Mouse (Mus musculus): ENCODE results near the gene Copb1. TPM values are rescaled to one million over a fixed set of nuclear protein-coding genes. Genes with fewer than 3 reads are reported as not detected.

Gene Copb1
- polyA plus RNA-seq, 1 experiment from 2014 or later = 79.0 TPM

DNA sequence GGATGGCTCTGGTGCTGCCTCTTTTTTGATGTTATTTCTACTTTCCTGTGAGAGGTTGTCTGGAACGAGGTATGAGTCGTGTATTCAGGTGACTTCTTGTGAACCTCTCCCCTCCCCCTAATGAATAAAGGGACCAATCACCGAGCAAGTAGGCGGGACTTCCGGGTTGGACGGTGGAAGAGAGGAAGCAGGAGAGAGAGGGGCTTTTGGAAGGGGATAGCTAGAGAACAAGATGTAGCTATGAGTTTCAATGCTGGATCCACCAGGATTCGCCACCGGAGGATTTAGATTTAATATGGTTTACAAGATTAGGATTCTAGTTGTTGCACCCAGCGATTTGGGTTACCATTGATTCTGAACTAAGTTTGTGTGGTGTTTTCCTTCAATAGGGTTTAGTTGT, 28.5 kb upstream of the Copb1 start:
- Histone ChIP-seq H3K36me3 (no peaks in the 10 kb centered on the region), H3K4me3 (no peak overlapping the region), H3K27me3 (replicated peaks) (no peaks in the 10 kb centered on the region), H3K9me3 (no peaks in the 10 kb centered on the region), H3K9ac (no peak overlapping the region), H3K4me1 (peaks cover 12% of the 10 kb centered on the region), H3K4me2 (no peak overlapping the region), H3K27ac (replicated peaks) (no peak overlapping the region)
- WGBS = 69% methylated on average over 9 of the region's 9 CpGs
- ATAC-seq (ENCODE audit: extremely low read depth, insufficient number of reproducible peaks, low FRiP score, low TSS enrichment) = no peak

DNA sequence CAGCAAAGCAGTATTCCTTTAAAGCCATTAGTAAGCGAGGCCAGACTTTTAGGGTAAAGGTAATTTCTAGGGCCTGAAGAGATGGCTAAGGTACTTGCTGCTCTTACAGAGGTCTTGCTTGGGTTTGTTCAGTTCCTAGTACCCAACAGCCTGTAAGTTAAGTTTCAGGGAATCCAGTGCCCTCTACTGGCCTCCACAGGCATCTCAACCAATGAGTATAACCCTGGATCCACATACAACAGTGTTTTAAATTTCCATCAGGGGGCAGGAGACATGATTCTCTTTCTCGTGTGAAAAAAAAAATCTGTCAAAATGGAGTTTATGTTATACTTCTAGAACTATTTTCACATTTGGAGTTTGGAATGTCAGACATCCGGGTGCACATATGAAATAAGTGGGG, 27.2 kb upstream of the Copb1 start:
- no peaks in the 10 kb centered on the region for H3K27me3 ChIP-seq (replicated peaks)
- 53% methylated on average over 3 of the region's 3 CpGs for WGBS
- H3K27ac ChIP-seq (replicated peaks) = no peak overlapping the region
- H3K9me3 ChIP-seq = no peaks in the 10 kb centered on the region
- peaks cover 16% of the 10 kb centered on the region for H3K4me1 ChIP-seq
- no peak overlapping the region for H3K4me3 ChIP-seq
- no peak overlapping the region for H3K4me2 ChIP-seq
- H3K9ac ChIP-seq = no peak overlapping the region
- H3K36me3 ChIP-seq = no peaks in the 10 kb centered on the region
- no peak for ATAC-seq (ENCODE audit: extremely low read depth, insufficient number of reproducible peaks, low FRiP score, low TSS enrichment)

DNA sequence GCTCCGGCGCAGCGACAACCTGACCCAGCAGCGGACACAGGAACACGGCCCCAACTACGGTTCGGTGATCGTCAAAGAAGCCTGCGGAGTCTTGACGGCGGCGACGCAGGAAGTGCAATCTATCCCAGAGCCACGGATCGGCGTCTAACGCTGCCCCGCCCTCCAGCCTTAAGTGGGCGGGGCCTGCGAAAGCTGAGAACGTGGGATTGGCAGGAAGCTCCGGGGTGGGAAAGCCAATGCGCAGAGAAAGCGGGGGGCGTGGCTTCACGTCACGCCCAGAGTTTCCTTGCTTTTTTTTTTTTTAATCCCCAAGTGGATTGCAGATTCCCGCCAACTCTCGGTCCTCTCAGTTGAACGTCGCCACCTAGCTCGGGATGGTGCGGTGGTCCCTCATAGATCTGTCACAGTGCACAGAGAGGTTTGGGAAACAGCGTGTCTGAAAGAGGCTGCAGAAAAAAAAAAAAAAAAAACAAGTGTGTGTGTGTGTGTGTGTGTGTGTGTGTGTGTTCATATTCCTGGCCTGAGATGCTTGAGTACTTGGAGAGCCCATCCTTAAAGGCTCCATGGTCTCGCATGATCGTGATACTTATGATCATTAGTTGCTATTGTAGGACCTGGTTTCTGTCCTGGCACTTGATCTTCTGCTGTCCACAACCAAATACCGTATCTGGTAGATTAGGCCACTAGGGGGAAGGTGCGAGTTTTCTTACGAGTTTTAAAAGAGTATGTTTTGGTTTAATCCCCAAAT, 21.7 kb upstream of the Copb1 start, which contains the start of gene Psma1:
TSS of gene Psma1 (minus strand) at position 114 of the 748 bp plus-strand sequence.
- under 1% methylated on average over 39 of the region's 39 CpGs for WGBS
- Histone ChIP-seq H3K4me1 (peaks cover 18% of the 10 kb centered on the region), H3K9me3 (no peaks in the 10 kb centered on the region), H3K27me3 (replicated peaks) (no peaks in the 10 kb centered on the region), H3K36me3 (peaks cover 32% of the 10 kb centered on the region), H3K27ac (replicated peaks) (peak within 1 kb of the TSS; percentile 74), H3K4me2 (peak within 1 kb of the TSS; percentile 97), H3K4me3 (peak within 1 kb of the TSS; percentile 99), H3K9ac (peak within 1 kb of the TSS; percentile 97)
- ATAC-seq (ENCODE audit: extremely low read depth, insufficient number of reproducible peaks, low FRiP score, low TSS enrichment) = peak; percentile 92

DNA sequence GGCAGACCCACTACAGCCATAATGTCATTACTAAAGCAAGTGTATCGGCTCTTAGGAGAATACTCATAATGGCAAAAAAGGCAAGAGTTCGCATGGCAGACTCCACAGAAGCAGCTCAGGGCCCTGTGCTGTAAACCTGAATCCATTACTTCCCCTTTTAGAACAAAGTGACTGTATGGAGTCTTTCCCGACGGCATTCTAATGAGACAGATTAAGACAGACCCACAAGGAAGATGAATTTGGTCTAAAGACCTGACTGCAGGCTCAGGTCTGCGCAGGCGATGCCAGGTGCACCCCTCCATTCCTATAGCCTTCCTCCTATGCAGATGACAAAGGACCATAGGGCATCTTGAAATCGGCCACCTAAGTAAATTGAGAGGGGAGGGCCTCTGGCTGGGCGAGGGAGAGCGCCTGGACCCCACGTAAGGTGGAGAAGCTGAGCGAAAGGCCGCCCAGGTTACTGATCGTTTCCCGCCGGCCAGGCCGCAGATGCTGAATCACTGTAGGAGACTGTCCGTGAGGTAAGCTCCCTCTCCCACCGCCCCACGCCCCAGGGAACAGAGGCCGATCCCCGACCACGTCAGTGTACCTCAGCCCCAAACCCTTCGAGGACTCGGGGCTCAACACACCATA, 21.0 kb upstream of the Copb1 start:
- peaks cover 18% of the 10 kb centered on the region for H3K4me1 ChIP-seq
- H3K9ac ChIP-seq = peak overlapping the region; percentile 97
- H3K4me3 ChIP-seq = peak overlapping the region; percentile 99
- no peak for ATAC-seq (ENCODE audit: extremely low read depth, insufficient number of reproducible peaks, low FRiP score, low TSS enrichment)
- 1% methylated on average over 24 of the region's 24 CpGs for WGBS
- no peaks in the 10 kb centered on the region for H3K9me3 ChIP-seq
- H3K27ac ChIP-seq (replicated peaks) = peak overlapping the region; percentile 74
- no peaks in the 10 kb centered on the region for H3K27me3 ChIP-seq (replicated peaks)
- H3K4me2 ChIP-seq = peak overlapping the region; percentile 97
- peaks cover 39% of the 10 kb centered on the region for H3K36me3 ChIP-seq

DNA sequence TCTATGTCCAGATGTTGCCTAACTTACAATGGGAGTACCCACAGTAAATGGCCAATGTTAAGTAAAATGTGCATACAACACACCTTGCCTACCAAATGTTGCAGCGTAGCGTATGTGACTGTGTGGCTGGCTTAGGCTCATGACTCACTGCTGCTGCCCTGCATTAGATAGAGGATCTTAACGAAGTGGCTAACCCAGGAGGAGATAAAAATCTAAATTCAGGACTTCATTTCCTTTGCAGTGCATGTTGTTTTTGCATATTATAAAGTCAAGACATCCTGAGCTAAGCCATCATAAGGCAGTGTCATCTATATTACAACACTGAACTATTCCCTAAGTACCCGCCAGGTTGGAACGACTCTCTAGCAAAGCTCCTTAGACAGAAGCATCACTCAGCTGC, 13.9 kb upstream of the Copb1 start:
- no peak for ATAC-seq (ENCODE audit: extremely low read depth, insufficient number of reproducible peaks, low FRiP score, low TSS enrichment)
- 91% methylated on average over 5 of the region's 5 CpGs for WGBS
- Histone ChIP-seq H3K4me3 (no peak overlapping the region), H3K4me1 (no peaks in the 10 kb centered on the region), H3K9ac (no peak overlapping the region), H3K9me3 (peaks cover 1% of the 10 kb centered on the region; the same call in 1 of the 2 replicates), H3K27ac (replicated peaks) (no peak overlapping the region), H3K36me3 (peaks cover 93% of the 10 kb centered on the region), H3K27me3 (replicated peaks) (no peaks in the 10 kb centered on the region), H3K4me2 (no peak overlapping the region)

DNA sequence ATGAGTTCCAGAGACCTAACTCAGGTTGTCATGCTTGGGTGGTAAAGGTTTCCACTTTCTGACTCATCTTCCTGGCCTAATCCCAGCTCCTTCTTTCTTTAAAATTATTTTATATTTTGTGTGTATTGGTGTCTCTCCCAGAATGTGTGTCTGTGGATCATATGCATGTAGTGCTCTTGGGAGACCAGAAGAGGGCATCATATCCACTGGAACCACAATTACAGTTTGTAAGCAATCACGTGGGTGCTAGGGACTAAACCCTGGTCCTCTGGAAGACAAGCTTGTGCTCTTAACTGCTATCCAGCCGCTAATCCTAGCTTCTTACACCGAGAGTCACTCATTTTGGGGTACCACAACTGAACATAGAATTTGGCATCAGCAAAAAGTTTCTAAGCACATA, 2.8 kb downstream of the Copb1 start:
- Histone ChIP-seq H3K9me3 (no peaks in the 10 kb centered on the region), H3K27me3 (replicated peaks) (no peaks in the 10 kb centered on the region), H3K36me3 (peaks cover 56% of the 10 kb centered on the region), H3K27ac (replicated peaks) (no peak overlapping the region), H3K9ac (no peak overlapping the region), H3K4me3 (no peak overlapping the region), H3K4me2 (no peak overlapping the region), H3K4me1 (peaks cover 9% of the 10 kb centered on the region)
- ATAC-seq (ENCODE audit: extremely low read depth, insufficient number of reproducible peaks, low FRiP score, low TSS enrichment) = no peak
- 89% methylated on average over 3 of the region's 3 CpGs for WGBS

DNA sequence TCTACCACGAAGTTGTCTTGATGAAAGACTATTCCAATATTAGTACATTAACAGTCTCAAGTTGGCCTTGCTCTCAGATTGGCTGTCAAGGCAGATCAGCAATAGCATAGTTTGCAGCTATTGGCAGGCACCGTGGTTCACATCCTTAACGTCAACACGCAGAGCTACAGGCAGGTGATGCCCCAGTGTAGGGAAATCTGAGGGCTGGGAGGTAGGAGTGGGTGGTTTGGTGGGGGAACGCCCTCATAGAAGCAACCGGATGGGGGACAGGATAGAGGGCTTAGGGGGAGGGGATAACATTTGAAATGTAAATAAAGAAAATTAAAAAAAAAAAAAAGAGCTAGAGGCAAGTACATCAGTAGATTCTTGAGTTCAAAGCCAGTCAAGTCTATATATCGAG, 20.5 kb downstream of the Copb1 start:
- H3K4me3 ChIP-seq = no peak overlapping the region
- no peaks in the 10 kb centered on the region for H3K27me3 ChIP-seq (replicated peaks)
- H3K36me3 ChIP-seq = peaks cover 90% of the 10 kb centered on the region
- no peak overlapping the region for H3K4me2 ChIP-seq
- no peaks in the 10 kb centered on the region for H3K4me1 ChIP-seq
- no peak for ATAC-seq (ENCODE audit: extremely low read depth, insufficient number of reproducible peaks, low FRiP score, low TSS enrichment)
- no peaks in the 10 kb centered on the region for H3K9me3 ChIP-seq
- WGBS = 77% methylated on average over 7 of the region's 7 CpGs
- no peak overlapping the region for H3K9ac ChIP-seq
- no peak overlapping the region for H3K27ac ChIP-seq (replicated peaks)

DNA sequence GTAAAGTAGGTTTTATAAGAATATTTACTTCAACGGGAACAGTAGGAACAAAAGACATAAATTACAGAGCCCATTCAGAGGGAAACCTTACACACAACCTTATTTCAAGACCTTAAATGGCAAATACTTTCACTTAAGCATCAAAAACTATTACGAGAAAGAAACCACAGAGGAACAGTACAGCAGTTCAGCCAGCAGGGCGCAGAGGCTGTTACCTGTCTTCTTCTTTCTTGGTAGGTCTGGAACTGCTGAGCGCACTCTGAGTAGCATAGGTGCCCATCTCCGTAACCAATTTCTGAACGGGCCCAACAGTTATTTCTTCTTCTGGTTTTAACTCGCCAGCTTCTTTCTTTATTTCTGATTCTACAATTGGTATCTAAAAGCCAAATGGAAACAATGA, 21.5 kb downstream of the Copb1 start:
- Histone ChIP-seq H3K9me3 (no peaks in the 10 kb centered on the region), H3K4me2 (no peak overlapping the region), H3K4me1 (no peaks in the 10 kb centered on the region), H3K9ac (no peak overlapping the region), H3K27me3 (replicated peaks) (no peaks in the 10 kb centered on the region), H3K36me3 (peaks cover 92% of the 10 kb centered on the region), H3K27ac (replicated peaks) (no peak overlapping the region), H3K4me3 (no peak overlapping the region)
- 91% methylated on average over 7 of the region's 7 CpGs for WGBS
- ATAC-seq (ENCODE audit: extremely low read depth, insufficient number of reproducible peaks, low FRiP score, low TSS enrichment) = no peak

DNA sequence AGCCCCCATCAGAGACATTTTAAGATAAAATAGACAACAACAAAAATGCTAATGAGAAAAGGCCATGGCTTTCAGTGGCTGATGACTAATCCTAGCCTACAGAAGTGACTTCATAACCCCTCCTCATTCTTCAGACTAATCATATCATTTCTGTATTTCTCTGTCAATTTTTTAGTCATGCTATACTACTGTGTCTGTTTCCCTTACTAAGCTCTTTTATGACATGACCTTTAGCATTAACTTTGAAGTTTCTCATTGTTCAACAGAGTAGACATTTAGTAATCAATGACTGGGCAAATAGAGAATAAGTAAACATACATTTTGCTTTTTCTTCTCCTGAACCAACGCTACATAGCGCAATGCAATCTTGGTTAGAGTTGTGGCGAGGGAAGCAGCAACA, 22.7 kb downstream of the Copb1 start:
- Histone ChIP-seq H3K4me3 (no peak overlapping the region), H3K36me3 (peaks cover 89% of the 10 kb centered on the region), H3K27me3 (replicated peaks) (no peaks in the 10 kb centered on the region), H3K9me3 (no peaks in the 10 kb centered on the region), H3K27ac (replicated peaks) (no peak overlapping the region), H3K4me1 (no peaks in the 10 kb centered on the region), H3K9ac (no peak overlapping the region), H3K4me2 (no peak overlapping the region)
- WGBS = 95% methylated on average over 3 of the region's 3 CpGs
- no peak for ATAC-seq (ENCODE audit: extremely low read depth, insufficient number of reproducible peaks, low FRiP score, low TSS enrichment)

DNA sequence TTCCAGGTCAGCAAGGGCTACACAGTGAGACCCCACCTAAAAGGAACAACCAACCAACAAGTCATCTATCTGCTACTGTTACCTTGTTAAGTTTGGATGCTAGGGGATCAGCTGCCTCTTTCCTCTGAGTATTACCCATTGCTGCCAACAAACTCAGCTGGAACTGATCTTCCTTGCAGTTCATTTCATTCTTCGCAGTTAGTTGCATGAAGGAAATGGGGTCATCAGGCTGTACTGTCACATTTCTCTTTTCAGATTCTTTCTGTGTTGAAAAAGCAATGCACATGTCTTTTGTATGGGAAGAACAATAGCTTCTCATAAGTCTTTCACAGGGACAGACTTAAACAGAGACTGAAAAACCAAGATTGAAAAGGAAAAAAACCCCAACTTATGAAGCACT, 28.0 kb downstream of the Copb1 start:
- Histone ChIP-seq H3K27ac (replicated peaks) (no peak overlapping the region), H3K4me1 (no peaks in the 10 kb centered on the region), H3K9ac (no peak overlapping the region), H3K36me3 (peaks cover 73% of the 10 kb centered on the region), H3K4me3 (no peak overlapping the region), H3K4me2 (no peak overlapping the region), H3K27me3 (replicated peaks) (no peaks in the 10 kb centered on the region), H3K9me3 (no peaks in the 10 kb centered on the region)
- ATAC-seq (ENCODE audit: extremely low read depth, insufficient number of reproducible peaks, low FRiP score, low TSS enrichment) = no peak
- WGBS = 90% methylated on average over 1 of the region's 1 CpGs

DNA sequence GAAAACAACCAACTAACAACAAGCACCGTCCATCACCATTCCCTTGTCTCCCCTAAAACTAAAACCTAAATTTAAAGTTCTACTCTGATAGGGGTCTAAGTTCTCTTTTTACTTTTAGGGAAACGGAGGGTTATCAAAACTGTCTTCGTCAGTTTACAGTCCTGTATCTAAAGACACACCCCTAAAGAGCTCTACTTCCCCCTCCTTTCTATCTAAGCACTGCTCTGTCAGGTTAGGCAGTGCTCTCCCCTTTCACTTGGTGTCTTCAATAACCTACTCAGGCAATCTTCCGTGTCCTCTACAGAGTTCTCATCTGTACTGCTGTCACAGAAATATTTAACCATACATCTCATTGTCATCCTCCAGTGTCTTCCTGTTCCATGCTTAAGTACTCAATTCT, 34.1 kb downstream of the Copb1 start:
- Histone ChIP-seq H3K9me3 (no peaks in the 10 kb centered on the region), H3K4me3 (no peak overlapping the region), H3K36me3 (peaks cover 64% of the 10 kb centered on the region), H3K27ac (replicated peaks) (no peak overlapping the region), H3K27me3 (replicated peaks) (no peaks in the 10 kb centered on the region), H3K9ac (no peak overlapping the region), H3K4me1 (no peaks in the 10 kb centered on the region), H3K4me2 (no peak overlapping the region)
- WGBS = 68% methylated on average over 4 of the region's 4 CpGs
- ATAC-seq (ENCODE audit: extremely low read depth, insufficient number of reproducible peaks, low FRiP score, low TSS enrichment) = no peak

DNA sequence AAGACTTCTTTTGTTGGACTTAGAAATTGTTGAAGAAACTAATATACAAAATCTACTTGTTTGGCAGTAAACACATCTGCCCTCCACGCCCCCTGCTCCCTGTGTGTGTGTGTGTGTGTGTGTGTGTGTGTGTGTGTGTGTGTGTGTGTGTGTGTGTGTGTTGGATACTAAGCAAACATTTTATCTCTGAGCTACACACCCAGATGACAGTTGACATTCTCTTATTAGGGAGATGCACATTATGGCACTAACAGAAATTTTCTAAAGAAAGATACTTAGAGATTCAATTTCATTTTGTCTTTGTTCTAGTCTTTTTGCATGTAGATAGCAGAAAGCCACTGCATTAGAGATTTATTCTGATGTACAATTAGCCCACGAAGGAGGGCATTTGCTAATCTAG, 37.6 kb downstream of the Copb1 start:
- no peaks in the 10 kb centered on the region for H3K27me3 ChIP-seq (replicated peaks)
- no peaks in the 10 kb centered on the region for H3K9me3 ChIP-seq
- H3K4me2 ChIP-seq = no peak overlapping the region
- H3K36me3 ChIP-seq = peaks cover 74% of the 10 kb centered on the region
- WGBS = 93% methylated on average over 2 of the region's 2 CpGs
- H3K9ac ChIP-seq = no peak overlapping the region
- no peak for ATAC-seq (ENCODE audit: extremely low read depth, insufficient number of reproducible peaks, low FRiP score, low TSS enrichment)
- H3K4me3 ChIP-seq = no peak overlapping the region
- no peaks in the 10 kb centered on the region for H3K4me1 ChIP-seq
- H3K27ac ChIP-seq (replicated peaks) = no peak overlapping the region

Measured in heart, embryonic 13.5 days (tissue).